Mouse (Mus musculus) urinary bladder, adult 2 months (tissue): Measurements from ENCODE around the gene Fmo3. TPM values are rescaled to one million over a fixed set of nuclear protein-coding genes. Genes with fewer than 3 reads are reported as not detected.

ENCODE experiments used
- DNase-seq: peaks from one replicate; pipeline ENCODE4 v3.0.0; 2022; ENCODE audit warnings: low spot score
- polyA plus RNA-seq: library from polyadenylated mRNA; depleted of rRNA; stranded (reverse); fragments of >200 nt; gene quantifications from 2 replicates; pipeline ENCODE4 v1.2.3, GENCODE M21; 2012; rRNA removed

Gene Fmo3
- 0.77 and 1.3 TPM in 2 replicates for polyA plus RNA-seq

DNA sequence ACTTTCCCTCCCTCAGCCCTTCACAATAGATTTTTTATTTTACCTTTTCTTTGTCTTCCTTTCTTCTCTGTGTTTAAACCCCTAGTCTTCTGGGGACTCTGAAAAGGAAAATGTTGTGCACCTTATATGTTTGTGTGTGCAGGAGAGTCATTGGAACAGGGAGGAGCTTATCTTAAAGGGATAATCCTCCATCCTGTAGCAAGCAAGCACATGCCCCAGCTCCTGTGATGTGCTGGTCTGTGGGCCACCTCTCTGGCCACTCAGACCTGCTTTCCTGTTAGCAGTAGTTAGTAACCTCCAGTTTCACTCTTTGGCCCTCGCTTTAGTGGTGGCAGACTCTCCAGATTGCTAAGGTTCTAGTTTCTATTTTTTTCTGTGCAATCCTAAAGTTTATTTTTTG, at the start of gene Fmo3:
Fmo3 (minus strand) TSS at position 101 of the 400 bp plus-strand sequence.
- DNase-seq = no peak

DNA sequence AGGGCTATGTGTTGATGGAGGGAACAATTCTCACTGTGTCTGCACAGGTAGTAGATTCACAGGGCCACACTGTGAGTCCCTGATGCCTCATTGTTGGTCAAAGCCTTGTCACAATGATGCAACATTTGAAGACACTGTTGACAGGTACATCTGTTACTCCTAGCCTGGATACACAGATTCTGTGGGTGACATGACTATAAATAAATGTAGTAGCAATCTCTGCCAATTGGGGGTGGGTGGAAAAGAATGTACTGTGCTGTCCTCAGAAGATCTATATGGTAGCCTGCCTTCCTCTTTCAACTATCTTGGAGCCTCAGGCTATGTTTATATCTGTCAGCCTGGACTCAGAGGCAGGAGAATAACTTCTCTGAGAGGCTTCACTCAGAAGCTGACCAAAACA, 38.7 kb upstream of the Fmo3 start:
- DNase-seq = no peak

DNA sequence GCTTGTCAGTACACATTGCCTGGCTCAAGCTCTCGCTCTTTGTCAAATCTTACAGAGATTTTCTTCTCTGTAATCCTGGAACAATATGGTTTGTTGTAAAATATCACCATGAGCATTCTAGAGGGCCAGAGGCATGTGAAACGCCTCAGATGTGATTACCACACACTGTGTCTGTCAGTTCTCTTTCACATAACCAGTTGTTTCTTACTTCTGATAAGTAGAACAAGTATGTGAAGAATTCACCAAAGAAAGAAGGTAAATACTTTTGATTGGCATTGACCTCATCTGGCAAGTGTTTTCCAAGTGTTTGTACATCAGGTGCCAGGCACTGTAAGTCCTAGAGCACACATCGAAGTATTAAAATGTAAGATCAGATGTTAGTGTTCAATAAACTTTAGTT, 24.9 kb upstream of the Fmo3 start:
- DNase-seq = no peak

DNA sequence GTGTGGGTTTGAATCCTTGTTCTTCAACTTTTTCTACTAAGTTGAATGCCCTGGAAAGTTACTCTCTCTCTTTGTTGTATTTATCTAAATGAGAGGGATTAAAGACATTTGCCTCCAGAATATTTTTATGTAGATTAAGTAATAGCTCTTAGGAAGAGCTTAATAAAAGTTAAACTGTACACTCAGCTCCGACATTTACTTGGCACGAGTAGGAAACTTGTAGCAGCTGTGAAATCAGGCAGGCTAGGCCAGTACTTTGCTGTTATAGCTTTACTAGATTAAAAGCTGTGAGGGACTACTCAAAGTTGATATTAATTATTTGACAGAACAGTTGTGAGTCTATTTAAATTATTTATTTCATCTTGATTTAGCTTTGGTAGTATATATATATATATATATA, 19.2 kb upstream of the Fmo3 start:
- DNase-seq = no peak

DNA sequence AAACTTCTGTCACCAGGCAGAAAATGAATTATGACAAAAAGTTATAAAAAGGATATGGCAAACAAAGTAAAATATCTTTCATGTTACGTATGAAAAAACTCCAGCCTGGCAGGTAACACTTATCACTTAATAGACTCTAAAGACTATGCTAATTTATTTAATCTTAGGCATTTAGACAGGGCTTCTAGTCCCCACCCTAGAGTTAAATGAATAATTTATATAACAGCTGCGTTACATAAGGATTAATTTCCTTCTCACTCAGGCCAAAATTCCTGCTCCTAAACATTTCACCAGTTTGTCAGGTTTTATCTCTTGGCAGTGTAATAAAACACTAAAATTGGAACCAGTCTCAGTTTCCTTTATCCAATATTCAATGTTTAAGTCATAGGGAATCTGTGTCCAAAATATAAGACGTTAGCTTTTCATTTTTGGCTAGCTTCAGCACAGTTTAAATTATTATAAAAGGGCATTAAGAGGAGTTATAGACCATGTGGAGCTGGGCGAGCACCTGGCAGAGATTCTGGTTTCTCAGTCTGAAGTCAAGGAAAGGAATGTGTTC, 17.0 kb upstream of the Fmo3 start:
- no peak for DNase-seq

DNA sequence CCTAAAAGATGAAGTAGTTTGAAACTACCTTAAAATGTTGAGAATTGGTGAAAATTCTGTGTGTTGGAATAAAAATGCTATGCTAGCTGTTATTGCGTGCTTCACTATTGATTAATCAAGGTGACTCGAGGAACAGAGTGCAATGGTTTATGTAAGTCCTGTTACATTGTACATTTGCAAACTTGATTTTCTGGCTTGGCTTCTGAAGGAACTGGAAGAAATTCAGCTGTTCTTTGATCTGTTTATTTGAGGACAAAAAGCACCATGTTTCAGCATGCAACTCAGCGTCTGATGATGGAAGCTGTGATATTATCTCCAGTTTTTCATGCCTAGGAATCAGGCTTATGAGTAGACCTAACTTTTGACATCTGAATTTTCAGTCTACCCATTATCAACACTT, 3.2 kb upstream of the Fmo3 start:
- no peak for DNase-seq

DNA sequence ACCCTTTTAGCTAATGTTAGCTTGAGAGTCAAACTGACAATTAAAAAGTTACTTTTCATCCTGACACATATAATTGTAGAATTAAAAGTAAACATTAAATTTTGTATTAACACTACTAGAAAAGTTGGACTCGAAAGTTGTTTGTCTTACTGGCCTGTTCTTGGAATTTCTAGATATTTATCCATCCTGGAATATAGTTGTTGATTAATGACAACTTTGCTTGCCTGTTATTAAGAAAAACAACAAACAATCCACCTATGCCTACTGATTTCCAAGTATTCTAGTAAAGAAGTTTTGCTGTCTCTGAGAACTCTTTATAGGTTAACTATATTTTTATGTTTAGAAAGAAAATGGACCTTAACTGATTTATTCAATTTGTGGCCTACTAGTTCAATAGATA, 2.4 kb upstream of the Fmo3 start:
- no peak for DNase-seq

DNA sequence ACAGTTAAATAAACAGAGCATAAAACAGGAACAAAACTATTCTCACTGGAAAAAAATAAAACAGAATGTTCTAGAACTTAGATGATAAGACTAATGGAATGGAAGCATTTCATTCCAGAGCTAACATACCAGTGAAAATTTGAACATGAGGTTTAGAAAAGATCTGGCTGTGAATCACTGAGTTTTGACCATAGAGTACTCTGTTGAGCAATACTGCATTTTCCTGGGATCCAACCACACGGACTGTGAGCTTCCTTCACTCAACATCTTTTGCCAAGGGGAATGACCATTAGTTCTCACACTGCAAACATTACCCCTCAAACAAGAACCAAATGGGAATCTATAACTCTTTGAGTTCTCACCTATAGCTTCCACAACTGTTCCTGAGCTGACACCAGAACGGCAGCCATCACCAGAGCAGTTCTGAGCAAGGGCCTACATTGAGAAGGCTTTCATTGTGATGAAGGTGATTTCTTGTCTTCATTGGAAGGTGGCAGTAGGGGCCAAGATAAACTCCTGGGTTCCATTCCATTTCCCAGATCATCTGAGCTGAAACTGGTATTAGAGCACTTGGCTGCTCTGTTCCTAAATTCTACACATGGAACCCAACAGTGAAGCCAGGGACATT, 1.9 kb upstream of the Fmo3 start:
- DNase-seq = no peak

DNA sequence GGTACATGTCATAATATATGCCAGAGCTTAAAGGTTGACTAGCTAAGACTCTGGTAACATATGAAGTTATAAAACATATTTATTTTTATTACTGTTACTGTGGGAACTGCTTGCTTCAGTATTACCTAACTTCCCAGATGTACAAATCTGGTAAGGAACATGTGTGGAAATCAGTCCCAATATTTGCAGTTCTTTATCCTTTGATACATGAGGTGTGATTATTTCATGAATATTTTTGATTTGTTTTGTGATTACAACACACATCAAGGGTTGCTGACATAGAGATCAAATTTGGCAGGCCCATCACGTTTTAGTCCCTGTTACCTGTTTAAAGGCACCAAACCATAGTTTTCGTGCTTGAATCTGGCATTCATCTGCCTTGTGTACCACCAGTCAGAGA, 20.8 kb downstream of the Fmo3 start:
- no peak for DNase-seq

DNA sequence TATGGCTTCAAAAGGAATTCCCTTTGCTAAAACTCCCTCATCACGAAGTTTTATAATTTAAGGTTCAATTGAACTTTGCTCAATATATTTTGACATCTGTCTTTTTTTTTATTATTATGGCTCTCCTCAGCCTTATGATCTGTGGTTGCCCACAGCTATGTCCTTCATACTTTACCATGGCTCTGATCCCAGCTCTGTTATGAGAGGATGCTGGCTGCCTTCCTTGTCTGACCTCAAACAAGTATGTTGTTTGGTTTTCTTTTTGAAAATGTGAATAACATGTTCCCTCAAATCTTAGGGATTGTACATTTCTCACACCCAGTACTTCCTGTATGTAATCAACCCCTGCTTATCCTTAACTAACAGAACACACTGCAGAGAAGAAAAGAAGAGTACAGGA, 26.9 kb downstream of the Fmo3 start:
- no peak for DNase-seq

DNA sequence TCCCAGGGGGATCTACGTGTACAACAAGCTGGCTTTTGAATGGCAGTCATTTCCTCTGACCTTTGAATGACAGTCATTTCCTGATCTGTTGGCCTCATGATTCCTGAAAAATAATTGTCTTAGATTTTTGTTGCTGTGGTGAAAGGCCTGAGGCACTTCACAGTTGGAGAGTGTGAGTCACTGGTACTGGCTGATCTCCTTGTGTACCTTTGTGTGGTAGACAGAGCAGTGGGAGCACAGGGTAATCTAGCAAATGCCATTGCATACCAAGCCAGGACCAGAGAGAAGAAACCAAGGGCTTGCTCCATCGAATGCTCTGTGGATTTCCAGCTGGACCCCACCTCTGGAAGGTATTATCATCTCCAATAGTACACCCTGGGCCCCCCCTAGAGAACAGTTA, 31.2 kb downstream of the Fmo3 start:
- no peak for DNase-seq

DNA sequence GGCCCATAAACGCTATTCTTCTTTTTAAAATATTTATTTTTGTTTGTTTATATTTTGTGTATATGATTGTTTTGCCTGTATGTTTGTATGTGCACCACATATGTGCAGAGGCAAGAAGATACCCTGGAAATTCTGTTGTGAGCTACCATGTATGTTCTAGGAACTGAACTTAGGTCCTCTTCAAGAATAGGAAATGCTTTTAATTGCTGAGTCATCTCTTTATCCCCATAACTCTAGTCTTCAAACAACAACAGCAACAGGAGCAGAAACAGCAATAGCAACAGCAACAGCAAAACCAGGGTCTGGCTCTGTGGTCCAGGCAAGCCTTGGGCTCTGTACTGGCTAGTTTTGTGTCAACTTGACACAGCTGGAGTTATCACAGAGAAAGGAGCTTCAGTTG, 34.6 kb downstream of the Fmo3 start:
- no peak for DNase-seq

DNA sequence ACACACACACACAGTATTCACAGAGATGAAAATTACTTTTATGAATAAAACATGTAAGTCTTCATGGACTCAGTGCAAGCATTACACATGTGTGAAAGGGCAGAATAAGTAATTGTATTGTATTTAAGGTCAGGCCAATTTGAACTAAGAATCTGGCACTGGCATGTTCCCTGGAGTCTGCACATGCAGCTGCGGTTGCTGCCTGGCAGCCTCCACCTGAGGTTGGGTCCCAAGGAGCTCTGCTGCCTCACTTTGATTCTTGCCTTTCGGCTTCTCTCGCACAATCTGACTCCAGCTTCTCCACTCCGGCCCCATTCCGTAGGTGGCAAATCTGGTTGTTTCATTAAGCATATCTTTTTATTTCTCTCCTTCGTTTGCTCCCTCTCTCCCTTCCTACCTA, 36.4 kb downstream of the Fmo3 start:
- DNase-seq = no peak

DNA sequence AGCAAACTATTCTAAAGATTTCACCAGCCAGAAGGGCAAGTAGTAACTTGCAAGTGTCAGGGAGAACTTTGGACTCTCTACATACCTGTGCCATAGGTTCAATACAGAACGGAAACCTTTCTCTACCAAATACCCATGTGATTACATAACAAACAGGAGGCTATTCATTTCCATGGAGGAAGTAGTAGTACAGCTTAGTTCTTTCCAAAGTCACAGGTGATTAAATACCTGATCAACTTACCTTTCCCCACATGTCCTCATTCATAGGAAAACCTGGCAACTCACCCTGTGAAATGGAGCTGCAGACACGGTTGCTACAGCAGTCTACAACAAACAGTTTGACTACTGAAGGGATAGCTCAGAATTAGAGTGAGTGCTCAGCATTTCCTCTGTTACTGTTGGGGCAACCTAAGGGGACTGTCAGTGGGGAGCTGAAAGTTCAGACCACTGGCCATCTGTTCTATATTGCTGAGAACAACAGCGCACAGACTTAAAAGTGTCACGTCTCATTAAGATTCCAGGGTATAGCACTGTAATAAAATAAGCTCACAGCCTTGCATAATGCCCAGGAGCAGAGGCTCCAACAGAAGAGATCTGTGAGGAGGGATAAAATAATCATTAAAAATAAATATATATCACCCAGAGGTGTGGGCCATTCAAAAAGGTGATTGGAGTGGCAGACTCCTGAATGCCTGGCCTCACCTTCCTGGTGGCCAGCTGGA, 37.3 kb downstream of the Fmo3 start:
- no peak for DNase-seq

DNA sequence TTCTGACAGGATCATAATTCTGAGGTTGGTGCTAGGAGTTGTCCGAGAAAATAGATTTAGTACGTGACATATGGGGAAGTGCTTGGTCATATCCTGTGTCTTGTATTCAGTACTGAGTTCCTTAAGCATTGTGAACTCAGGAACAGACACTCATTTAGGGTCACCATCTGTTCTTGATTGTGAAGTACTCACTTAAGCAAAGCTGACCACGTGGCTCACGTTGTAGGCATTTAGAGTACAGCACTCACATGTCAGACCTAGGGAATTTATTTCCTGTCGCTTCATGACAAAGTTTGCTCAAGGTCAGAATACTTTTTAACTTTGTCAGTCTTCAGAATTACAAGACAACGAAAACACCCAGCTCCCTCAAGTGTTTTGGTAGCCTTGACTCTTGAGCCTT, 40.6 kb downstream of the Fmo3 start:
- DNase-seq = no peak

DNA sequence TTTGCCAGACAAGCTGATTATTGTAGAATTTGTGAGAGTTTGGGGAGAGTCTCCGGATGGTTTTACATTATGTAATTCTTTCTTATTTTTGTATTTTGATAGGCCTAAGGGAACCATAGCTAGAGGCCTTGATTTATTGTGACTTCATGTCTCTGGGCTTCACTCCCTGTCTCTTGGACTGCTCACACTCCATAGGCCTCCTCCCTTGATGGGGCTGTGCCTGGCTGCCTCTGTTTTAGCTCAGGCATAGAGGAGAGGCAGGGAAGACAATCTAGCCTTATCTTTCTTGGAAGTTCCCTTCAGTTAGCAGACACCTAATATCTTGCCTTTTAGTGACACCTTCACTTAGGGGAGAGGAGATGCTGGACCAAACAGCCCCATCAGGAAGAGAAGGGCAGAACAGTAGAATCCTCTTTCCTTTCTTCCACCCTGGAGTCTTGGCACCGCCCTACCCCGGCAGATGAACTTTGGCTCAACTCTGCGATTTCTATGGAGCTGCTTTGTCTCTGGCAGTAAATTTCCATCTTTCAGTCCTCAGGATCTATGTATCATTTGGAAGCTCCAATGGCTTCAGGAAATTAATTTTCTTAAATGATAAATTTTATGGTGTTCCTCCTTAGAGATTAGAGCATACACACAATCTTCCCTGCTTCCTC, 45.5 kb downstream of the Fmo3 start:
- DNase-seq = no peak

DNA sequence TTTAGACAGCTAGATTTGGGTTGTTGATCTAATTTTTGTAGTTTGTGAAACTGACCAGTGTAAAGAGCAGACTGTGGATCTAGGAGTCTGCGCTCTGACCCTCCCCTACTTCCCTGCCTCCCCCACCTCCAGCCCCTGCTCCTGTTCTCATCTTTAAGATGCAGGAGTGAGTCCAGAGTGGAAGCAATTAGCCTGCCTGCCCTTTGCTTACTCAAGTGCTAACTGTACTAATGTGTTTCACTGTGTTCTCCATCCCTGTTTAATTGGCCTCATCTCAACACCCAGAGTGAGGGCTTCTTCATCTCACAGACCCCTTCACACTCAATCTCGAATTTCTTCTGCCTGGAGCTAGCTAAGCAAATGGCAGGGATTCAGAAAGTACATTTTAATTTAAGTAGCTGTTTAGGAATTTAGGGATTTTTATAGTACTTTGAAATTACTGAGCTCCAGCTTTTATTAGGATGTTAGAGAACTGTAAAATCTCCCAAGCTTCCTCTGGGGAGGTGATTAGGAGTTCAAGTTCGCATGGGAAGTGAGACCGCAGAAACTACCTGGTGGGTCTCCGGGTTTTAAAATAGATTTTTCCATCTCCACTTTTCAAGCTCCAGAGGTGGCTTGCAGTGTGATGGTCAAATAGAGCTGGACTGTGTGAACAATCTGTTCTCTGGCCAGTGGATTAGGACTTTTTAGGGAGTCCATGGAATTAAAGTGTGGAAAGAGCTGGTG, 46.2 kb downstream of the Fmo3 start:
- DNase-seq = no peak

DNA sequence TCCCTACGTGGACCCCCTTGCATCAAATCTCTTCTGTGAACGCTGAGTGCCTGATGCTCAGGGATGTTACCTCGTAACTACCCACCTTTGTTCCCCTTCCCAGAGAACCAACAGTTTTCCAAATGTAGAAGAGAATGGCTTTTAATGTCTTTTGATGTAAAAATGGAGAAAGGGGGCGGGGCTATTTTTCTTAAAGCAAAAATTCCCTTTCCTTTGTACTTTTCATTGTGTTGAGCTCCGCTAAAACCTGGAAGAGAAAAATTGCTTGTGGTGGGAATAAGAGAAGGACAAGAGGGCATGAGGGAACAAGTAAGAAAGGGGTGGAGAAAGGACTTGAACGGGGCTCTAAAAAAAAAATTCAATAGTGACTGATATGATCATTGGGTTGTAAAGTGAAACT, 46.9 kb downstream of the Fmo3 start, which contains the start of gene Fmo6:
Fmo6 (minus strand) TSS at position 101 of the 400 bp plus-strand sequence.
- no peak for DNase-seq

DNA sequence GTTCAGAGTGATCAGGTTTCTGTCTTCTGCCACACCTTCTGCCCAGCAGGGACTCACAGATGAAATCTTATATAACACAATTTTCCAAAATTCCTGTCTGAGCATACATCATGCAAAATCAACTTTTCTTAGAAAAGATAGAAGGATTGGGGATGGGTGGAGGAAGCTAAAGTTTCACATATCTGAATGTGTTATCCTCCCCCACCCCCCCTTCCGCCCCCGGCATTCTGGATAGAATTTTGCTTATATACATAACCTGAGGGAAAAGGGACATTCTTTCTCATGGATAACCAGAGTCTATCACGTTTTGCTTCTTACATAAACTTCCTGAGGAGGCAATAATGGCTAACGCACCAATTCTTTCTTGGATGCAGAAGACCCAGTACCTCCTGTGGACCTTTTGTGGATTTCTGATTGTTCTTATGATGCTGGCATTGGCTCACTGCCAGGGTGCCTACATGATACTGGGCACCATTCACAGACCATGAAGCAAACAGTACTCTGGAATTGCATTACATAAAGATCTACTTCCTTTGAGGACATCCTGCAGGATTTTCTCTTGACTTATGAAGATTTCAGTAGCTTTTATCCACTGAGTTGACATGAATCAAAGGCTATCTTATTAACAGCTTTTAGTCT, 49.8 kb downstream of the Fmo3 start:
- no peak for DNase-seq

DNA sequence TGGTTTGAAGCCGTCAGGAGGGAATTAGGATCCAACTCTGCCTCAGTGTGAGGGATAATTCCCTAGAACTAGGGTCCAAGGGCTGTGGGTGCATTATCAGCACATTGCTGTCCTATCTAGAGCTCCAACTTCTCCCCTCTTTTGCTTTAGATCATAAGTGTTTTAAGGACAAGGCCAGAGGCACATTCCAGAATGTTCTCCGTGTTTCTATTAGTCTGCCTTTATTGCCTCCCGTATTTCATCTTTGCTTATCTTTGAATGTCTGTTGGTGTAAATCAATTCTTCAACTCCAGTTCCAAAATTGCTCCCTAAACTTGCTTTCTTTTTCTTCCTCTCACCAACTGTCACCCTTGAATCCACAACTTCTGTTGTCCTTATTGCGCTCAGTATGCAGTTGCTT, 51.9 kb downstream of the Fmo3 start:
- no peak for DNase-seq

DNA sequence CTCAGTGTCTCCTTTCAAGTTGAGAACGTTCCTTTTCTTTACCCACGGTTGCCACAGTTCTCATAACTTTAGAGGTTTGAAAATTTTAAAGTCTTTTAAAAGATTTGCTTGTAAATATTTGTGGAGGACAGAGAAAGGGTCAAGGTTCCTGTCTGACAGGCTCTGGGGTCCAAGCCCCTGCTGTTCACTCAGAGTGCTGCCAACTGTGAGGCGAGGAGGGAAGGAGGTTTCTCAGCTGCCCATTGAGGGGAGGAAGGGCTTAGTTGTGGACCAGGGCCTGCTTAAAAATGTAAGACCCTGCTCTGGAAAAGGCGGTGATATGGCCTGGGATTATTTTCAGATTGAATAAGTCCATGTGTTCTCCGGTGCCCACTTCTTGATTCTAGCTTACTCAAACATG, 52.4 kb downstream of the Fmo3 start:
- DNase-seq = no peak
